In genomic region chr2:127269491-127270299, GRCm38 (mm10) we compare ENCODE assay signal across 8 mouse cellular contexts. TPM values are rescaled to one million over a fixed set of nuclear protein-coding genes. Genes with fewer than 3 reads are reported as not detected.
A peak's percentile ranks its signal among the peaks of the same experiment; 100 is the strongest.
DNase-seq lines count a peak whose midpoint lies in the region; ATAC-seq lines count a peak whose summit lies in the region.

Gene Stard7 (plus strand): TSS chr2:127270218.

- peak within 1 kb of the TSS; percentile 81 for H3K4me2 ChIP-seq in hindbrain, embryonic 12.5 days (replicated peaks)

- H3K27me3 ChIP-seq in hindbrain, embryonic 12.5 days, result no peaks in the 10 kb centered on the region

- peak; percentile 98 for DNase-seq in NIH3T3 (ENCODE audit: low read depth)
- DNase-seq in cerebellum, postnatal 10 days, result peak; percentile 97 to 98
- DNase-seq in frontal cortex, postnatal 10 days (ENCODE audit: low spot score in 2 of 2), result peak; percentile 93 to 95
- peak; percentile 94 to 96 for DNase-seq in layer of hippocampus, postnatal 14 days (ENCODE audit: low spot score in 2 of 2)
- DNase-seq in lung, postnatal 14 days, result peak; percentile 95
- peak; percentile 94 for DNase-seq in retina, adult 2 months (ENCODE audit: low read depth, low spot score)
- DNase-seq in thymus, postnatal 36 days, result peak; percentile 93 to 94

- peak within 1 kb of the TSS; percentile 93 for H3K27ac ChIP-seq in hindbrain, embryonic 12.5 days

- H3K36me3 ChIP-seq in hindbrain, embryonic 12.5 days, result peaks cover 2% of the 10 kb centered on the region; the same call in 1 of the 2 replicates

- ATAC-seq in hindbrain, embryonic 12.5 days (ENCODE audit: low FRiP score), result peak; percentile 99

- WGBS in hindbrain, embryonic 12.5 days, result under 1% methylated on average over 49 of the region's 49 CpGs

- H3K4me1 ChIP-seq in hindbrain, embryonic 12.5 days, result peaks cover 4% of the 10 kb centered on the region

- peak within 1 kb of the TSS; percentile 87 for H3K9ac ChIP-seq in hindbrain, embryonic 12.5 days

- H3K4me3 ChIP-seq in hindbrain, embryonic 12.5 days, result peak within 1 kb of the TSS; percentile 98

- no peaks in the 10 kb centered on the region for H3K9me3 ChIP-seq in hindbrain, embryonic 12.5 days (replicated peaks)

RNA-seq across cellular contexts. Expression of gene Stard7, which starts in this region (rescaled TPM):
- 86.0 and 86.9 TPM in 2 replicates for polyA plus RNA-seq in hindbrain, embryonic 12.5 days (2016; fragmentation: Nextera tagmentation; extraction: Ambion mirVana)
- 100 to 1,000 TPM; 148 to 149 TPM for total RNA-seq in layer of hippocampus, postnatal 14 days (2021)

Comparison
In these comparisons a context has a peak if more than half of its experiments do, and no peak if none do; other contexts are left out.
1. Peak in every context shown above with its lines: DNase-seq, ATAC-seq, H3K4me3 ChIP-seq and H3K27ac ChIP-seq.